Mouse (Mus musculus) ES-Bruce4 (cell line): ENCODE results near the gene Med13l. TPM values are rescaled to one million over a fixed set of nuclear protein-coding genes. Genes with fewer than 3 reads are reported as not detected.
A peak's percentile ranks its signal among the peaks of the same experiment; 100 is the strongest.

Experiments used
- H3K27ac ChIP-seq: 2 replicates; pipeline ENCODE4 v1.5.1; 2012; ENCODE audit warnings: low read length, inconsistent platforms; ENCODE audit not compliant: insufficient read depth
- H3K27me3 ChIP-seq: 2 replicates; pipeline ENCODE4 v1.6.1; 2012; ENCODE audit warnings: mild to moderate bottlenecking, low read length, inconsistent platforms; ENCODE audit not compliant: control insufficient read depth, poor library complexity, insufficient read depth, severe bottlenecking
- H3K36me3 ChIP-seq: 2 replicates; pipeline ENCODE4 v1.6.1; 2012; ENCODE audit warnings: inconsistent platforms, mild to moderate bottlenecking, low read length, moderate library complexity; ENCODE audit not compliant: control insufficient read depth, poor library complexity, insufficient read depth, severe bottlenecking
- H3K4me1 ChIP-seq: one replicate; pipeline ENCODE4 v1.8.1; 2011; ENCODE audit warnings: low read length; ENCODE audit not compliant: control insufficient read depth, insufficient read depth
- H3K4me3 ChIP-seq: 2 replicates; pipeline ENCODE4 v1.5.1; 2011; ENCODE audit warnings: low read depth, mild to moderate bottlenecking, low read length
- H3K9ac ChIP-seq: 2 replicates; pipeline ENCODE4 v1.6.1; 2012; ENCODE audit warnings: low read depth, mild to moderate bottlenecking, inconsistent platforms; ENCODE audit not compliant: poor library complexity, severe bottlenecking
- H3K9me3 ChIP-seq: replicated peaks from 2 replicates; pipeline ENCODE4 v1.6.1; 2012; ENCODE audit warnings: mild to moderate bottlenecking, low read length, inconsistent platforms; ENCODE audit not compliant: control insufficient read depth, poor library complexity, insufficient read depth, severe bottlenecking
- CTCF ChIP-seq: IDR thresholded peaks from one replicate; pipeline ENCODE4 v1.8.1; 2011; ENCODE audit warnings: low read depth, low read length
- EP300 ChIP-seq: IDR thresholded peaks from 2 replicates; pipeline ENCODE4 v1.6.1; 2011; ENCODE audit warnings: low read depth, low read length; ENCODE audit not compliant: insufficient read depth
- POLR2A ChIP-seq: IDR thresholded peaks from one replicate; pipeline ENCODE4 v1.8.1; 2011; ENCODE audit warnings: low read length; ENCODE audit not compliant: insufficient read depth
- polyA plus RNA-seq: library from polyadenylated mRNA; stranded (reverse); fragments of >200 nt; gene quantifications from 2 replicates; pipeline ENCODE4 v1.2.4, GENCODE M21; 2011; ENCODE audit warnings: low read depth; ENCODE audit not compliant: missing spikeins, insufficient read depth, insufficient read length

Med13l gene
- polyA plus RNA-seq, 1 experiment: 43.9 TPM

- Histone ChIP-seq H3K4me1 (peaks cover 23% of the 10 kb centered on the region), H3K27me3 (no peaks in the 10 kb centered on the region), H3K36me3 (no peaks in the 10 kb centered on the region), H3K9ac (no peak overlapping the region), H3K27ac (peak overlapping the region; percentile 52), H3K9me3 (no peaks in the 10 kb centered on the region), H3K4me3 (no peak overlapping the region)
- no peak for TF ChIP-seq CTCF
- no peak for TF ChIP-seq POLR2A
- TF ChIP-seq EP300: no peak
Observed at GRCm38 (mm10) chr5:118567395-118567794, 6.9 kb downstream of the Med13l start.

GRCm38 (mm10) chr5:118569017-118569416 lies 8.5 kb downstream of the Med13l start:
- Histone ChIP-seq H3K9me3 (no peaks in the 10 kb centered on the region), H3K4me1 (peaks cover 16% of the 10 kb centered on the region), H3K27me3 (no peaks in the 10 kb centered on the region), H3K9ac (no peak overlapping the region), H3K4me3 (no peak overlapping the region), H3K36me3 (no peaks in the 10 kb centered on the region), H3K27ac (no peak overlapping the region)
- TF ChIP-seq EP300 (peak; percentile 77), POLR2A (no peak), CTCF (no peak)

GRCm38 (mm10) chr5:118569606-118570580 lies 9.4 kb downstream of the Med13l start:
- Histone ChIP-seq H3K27me3 (no peaks in the 10 kb centered on the region), H3K4me1 (peaks cover 17% of the 10 kb centered on the region), H3K4me3 (no peak overlapping the region), H3K9ac (no peak overlapping the region), H3K27ac (no peak overlapping the region), H3K9me3 (no peaks in the 10 kb centered on the region), H3K36me3 (no peaks in the 10 kb centered on the region)
- TF ChIP-seq CTCF (no peak), EP300 (no peak), POLR2A (no peak)

- Histone ChIP-seq H3K9ac (no peak overlapping the region), H3K4me1 (peaks cover 15% of the 10 kb centered on the region)
Observed at GRCm38 (mm10) chr5:118571504-118571903, 11.0 kb downstream of the Med13l start.

GRCm38 (mm10) chr5:118574236-118574635 lies 13.8 kb downstream of the Med13l start:
- Histone ChIP-seq H3K4me1 (peaks cover 7% of the 10 kb centered on the region), H3K9me3 (no peaks in the 10 kb centered on the region), H3K4me3 (no peak overlapping the region), H3K36me3 (no peaks in the 10 kb centered on the region), H3K27me3 (no peaks in the 10 kb centered on the region), H3K27ac (no peak overlapping the region), H3K9ac (no peak overlapping the region)
- TF ChIP-seq CTCF (no peak), EP300 (no peak), POLR2A (no peak)

More at GRCm38 (mm10) chr5:118571504-118571903, 11.0 kb downstream of the Med13l start:
- Histone ChIP-seq H3K36me3 (no peaks in the 10 kb centered on the region), H3K9me3 (no peaks in the 10 kb centered on the region), H3K4me3 (no peak overlapping the region), H3K27ac (no peak overlapping the region), H3K27me3 (no peaks in the 10 kb centered on the region)
- TF ChIP-seq EP300 (no peak), CTCF (no peak), POLR2A (no peak)

GRCm38 (mm10) chr5:118574997-118575396 lies 14.5 kb downstream of the Med13l start:
- Histone ChIP-seq H3K36me3 (no peaks in the 10 kb centered on the region), H3K4me1 (peaks cover 4% of the 10 kb centered on the region), H3K27ac (no peak overlapping the region), H3K9ac (no peak overlapping the region), H3K9me3 (no peaks in the 10 kb centered on the region), H3K27me3 (no peaks in the 10 kb centered on the region), H3K4me3 (no peak overlapping the region)
- TF ChIP-seq POLR2A (no peak), CTCF (no peak), EP300 (no peak)
